Mouse (Mus musculus) neural tube, embryonic 10.5 days (tissue): Measurements from ENCODE around the gene Slc41a3.

Source experiments
- DNase-seq: peaks from one replicate; pipeline ENCODE4 v3.0.0-alpha.2; 2017; ENCODE audit warnings: low spot score; ENCODE audit errors: extremely low spot score

Gene Slc41a3

GRCm38 (mm10) chr6:90597592-90597991, 6.9 kb upstream of the Slc41a3 start:
- no peak for DNase-seq

DNA sequence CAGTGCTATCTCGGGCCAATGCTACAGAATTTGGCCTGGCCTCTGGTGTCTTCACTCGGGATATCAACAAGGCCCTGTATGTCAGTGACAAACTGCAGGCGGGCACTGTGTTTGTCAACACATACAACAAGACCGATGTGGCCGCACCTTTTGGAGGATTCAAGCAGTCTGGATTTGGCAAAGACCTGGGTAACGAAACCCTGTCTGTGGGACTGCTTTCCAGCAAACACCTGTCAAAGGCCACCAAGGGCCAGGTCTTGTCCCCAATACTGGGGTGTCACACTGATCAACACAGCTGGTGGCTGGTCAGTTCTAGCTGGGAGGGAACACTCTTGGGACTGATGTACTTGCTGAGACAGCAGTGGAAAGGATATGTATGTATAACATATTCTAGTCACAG, 6.3 kb upstream of the Slc41a3 start:
- DNase-seq: no peak

- no peak for DNase-seq
Observed at GRCm38 (mm10) chr6:90600351-90600750, 4.2 kb upstream of the Slc41a3 start.

GRCm38 (mm10) chr6:90601736-90602135, 2.8 kb upstream of the Slc41a3 start:
- DNase-seq: no peak

DNA sequence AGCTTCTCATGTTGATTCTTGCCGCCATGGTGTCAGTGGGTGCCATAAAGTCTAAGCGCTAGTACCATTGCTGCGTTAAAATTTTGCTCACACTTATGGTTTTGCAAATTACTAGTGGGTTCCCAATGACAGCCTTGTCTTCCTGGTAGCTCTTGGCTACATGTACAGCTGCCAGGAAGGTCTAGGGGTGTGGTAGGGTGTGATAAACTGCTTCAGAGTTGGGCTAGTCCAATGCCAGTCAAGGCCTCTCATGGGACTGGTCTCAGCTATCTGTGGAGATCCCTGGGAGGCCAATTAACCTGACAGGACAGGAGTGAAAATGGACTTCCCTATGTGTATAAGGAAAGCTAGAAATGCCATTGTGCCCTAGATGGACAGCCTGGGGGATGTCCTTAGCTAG, 2.2 kb upstream of the Slc41a3 start:
- DNase-seq: no peak

DNA sequence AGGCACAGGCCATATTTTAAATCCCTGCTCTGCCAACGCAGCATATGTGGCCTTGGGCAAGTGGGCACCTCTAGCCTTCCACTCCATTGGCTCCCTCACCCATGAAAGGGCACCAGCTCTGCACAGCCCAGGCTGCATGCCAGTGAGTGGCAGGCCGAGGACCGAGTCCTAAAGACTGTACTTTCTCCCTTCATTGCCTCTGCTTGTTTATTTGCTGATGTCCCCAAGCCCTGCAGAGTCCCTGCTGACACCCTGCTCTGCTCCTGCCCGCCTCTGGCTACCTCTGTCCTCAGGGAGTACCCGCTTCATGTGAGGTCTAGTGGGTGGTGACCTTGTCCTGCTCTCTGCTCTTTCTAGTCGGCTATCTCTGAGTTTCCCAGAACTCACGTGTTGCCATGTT, 1.4 kb upstream of the Slc41a3 start:
- DNase-seq: no peak

GRCm38 (mm10) chr6:90604130-90604529, 395 bp upstream of the Slc41a3 start:
- no peak for DNase-seq

DNA sequence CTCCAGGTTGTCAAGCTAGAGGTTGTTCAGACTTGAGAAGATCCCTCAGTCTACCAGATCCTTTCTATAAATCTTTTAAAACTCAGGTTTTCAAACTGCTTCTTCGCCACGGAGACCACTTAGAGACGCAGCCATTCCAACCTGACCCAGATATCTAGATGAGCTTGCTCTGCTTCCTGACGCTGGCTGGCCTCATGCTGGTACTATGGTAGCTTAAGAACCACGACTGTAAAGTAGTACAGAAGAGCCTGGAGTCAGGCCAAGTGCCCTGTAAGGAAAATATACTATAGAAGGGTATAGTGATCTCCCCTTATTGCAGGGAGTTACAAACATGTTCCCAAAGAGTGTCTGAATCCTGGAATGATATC, 757 bp downstream of the Slc41a3 start:
- no peak for DNase-seq

GRCm38 (mm10) chr6:90606538-90606937, 2.0 kb downstream of the Slc41a3 start:
- peak; percentile 79 for DNase-seq

DNA sequence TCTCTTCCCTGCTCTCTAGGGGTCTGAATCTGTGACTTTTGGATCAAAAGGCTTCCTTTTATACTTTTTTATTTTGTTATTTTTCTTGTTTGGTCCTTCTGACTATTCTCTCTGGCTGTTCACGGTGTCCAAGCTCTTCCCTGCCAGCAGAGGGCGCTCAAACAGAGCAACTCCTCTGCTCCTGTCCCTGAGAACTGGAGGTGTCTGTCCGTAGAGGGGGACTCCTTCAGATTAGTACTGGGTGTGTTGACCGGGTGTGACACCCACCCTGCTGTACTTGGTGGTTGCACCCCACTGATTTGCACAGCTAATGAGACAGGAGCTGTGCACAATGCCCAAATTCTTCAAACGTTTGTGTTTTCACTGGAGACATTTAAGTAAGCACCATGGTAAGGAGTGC, 2.7 kb downstream of the Slc41a3 start:
- peak; percentile 63 for DNase-seq

DNA sequence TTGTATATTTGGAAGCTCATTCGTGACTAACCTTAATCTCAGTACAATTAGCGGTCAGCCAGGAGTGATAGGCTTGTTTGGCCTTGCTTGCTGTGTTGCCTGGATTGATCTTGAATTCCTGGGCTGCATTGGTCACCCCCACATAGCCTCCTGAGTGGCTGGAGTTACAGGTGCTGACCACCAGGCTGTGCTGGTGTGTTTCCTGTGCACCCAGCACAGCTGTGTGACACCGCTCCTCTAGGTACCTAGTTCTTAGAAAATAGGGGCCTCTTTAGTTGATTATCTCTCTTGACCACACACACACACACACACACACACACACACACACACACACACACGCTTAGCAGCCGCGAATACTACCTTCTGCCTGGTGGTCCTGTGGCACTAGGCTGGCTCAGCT, 3.7 kb downstream of the Slc41a3 start:
- DNase-seq: no peak

- DNase-seq: no peak
Observed at GRCm38 (mm10) chr6:90610248-90610647, 5.7 kb downstream of the Slc41a3 start.

DNA sequence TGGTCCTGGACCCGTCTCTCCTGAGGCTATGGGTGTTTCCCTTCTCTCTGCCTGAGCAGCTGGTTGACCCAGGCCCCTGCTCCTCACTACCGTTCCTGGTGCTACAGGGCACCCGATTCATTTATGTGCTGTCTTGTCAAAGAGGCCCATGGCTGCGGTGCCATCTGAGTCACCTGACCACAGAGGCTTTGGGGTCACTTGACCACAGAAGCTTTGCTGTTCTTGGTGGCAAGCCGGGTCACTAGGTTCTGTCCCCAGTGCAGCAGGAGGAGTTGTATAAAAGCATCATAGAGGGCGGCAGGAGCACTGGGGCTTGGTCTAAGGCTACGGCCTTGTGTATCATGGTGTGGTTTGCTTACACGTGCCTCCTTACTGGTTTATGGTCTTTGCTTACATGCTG, 8.8 kb downstream of the Slc41a3 start:
- DNase-seq: no peak

- no peak for DNase-seq
Observed at GRCm38 (mm10) chr6:90615362-90615761, 10.8 kb downstream of the Slc41a3 start.

- DNase-seq: no peak
Observed at GRCm38 (mm10) chr6:90615991-90616390, 11.5 kb downstream of the Slc41a3 start.

- DNase-seq: no peak
Observed at GRCm38 (mm10) chr6:90616481-90616880, 12.0 kb downstream of the Slc41a3 start.

DNA sequence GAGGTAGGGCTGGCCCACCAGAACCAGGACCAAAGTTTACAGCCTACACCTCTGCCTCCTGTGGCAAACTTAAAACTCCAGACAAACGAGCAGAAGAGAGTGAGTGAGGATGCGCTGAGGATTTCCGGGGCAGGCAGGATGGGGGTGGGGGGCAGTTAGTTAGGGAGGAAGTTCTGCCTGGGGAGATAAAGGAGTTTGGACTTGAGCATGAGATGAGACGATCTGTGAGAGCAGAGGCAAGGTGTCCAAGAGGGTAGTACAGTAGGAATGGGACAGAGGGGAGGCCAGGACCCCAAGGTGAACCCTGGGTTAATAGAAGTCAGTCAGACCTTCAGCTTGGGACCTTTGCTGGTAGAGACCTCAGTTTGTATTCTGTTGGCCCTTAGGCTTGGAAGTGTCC, 13.7 kb downstream of the Slc41a3 start:
- DNase-seq: no peak

- DNase-seq: no peak
Observed at GRCm38 (mm10) chr6:90618821-90619636, 14.5 kb downstream of the Slc41a3 start.

- no peak for DNase-seq
Observed at GRCm38 (mm10) chr6:90619936-90620335, 15.4 kb downstream of the Slc41a3 start.

- no peak for DNase-seq
Observed at GRCm38 (mm10) chr6:90620791-90621583, 16.5 kb downstream of the Slc41a3 start.

DNA sequence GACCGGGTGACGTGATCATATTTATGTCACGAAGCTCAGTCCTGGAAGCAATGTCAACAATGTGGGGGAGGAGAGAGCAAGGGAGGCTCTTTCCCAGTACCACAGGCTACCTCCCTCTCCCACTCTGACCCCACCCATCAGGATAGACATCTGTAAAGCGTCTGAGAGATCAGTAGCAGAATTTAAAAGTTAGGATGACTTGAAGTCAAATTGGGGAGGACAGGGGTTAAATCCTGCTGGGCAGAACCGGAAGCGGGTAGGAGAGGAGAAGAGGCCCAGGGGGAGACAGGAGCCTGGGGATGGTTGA, 17.0 kb downstream of the Slc41a3 start:
- DNase-seq: no peak

DNA sequence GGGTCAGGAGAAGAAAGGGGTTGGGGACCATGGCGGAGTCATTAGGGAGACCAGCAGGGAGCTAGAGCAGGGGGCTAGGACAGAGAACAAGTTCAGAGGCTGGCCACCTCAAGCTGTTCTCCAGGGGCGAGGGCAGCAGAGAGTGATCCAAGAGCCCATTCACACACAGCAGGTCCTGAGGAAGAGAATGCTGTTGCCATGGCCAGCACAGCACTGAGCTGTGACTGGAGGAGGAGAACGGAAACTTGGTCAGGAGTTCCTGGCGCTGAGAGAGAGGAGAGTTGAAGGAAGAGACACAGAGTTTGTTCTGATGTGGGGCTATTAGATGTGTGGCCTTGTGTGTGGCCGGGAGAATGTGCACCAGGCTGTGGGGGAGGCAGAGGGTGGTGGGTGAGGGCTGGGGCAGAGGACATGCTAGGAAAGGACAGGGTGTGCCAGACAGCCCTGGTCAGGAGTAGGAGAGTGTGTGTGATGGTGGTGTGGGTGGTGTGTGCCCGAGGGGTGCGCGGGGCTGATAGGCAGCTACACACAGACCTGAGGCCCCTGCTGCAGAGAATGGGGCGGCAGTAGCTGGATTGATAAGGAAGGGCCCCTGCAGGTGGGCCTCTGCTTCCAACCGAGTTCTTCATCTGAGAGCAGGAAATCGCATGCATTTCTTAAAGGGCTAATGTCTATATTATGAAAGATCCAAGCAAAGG, 18.4 kb downstream of the Slc41a3 start:
- DNase-seq: no peak
